Mouse (Mus musculus): Measurements from ENCODE around the gene Fam47e.

DNA sequence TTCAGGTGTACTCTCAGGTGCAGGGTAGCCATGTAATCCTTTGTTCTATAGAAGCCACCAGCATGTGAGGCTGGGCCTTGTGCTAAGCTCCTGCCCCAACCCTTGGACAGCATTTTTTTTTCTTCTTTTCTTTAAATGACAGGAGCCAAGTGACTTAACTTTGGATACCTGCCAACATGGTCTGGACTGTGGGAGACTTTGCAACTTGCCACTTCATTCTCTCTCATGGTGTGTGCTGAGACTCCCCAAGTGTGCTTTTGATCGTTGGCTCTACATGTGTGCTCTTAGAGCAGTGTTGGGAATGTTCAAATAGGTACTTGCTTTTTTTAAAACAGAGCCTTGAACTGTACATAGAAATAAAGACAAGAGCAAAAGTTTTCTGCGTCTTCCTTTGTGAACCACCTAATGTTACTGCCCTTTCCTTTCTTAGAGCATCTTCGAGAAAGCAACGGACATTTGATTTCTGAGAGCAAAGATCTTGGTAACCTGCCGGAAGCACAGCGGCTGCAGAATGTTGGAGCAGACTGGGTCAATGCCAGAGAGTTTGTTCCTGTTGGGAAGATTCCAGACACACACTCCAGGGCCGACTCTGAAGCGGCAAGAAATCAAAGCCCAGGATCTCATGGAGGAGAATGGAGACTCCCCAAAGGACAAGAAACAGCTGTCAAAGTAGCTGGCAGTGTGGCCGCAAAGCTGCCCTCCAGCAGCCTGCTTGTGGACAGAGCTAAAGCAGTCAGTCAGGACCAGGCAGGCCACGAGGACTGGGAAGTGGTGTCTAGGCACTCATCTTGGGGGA lies 49.8 kb downstream of the Fam47e start:
- TF ChIP-seq MYC (IDR thresholded peaks at IDR 0.05; ENCODE audit: low read depth, low read length) (no peak), CTCF (conservative IDR thresholded peaks at IDR 0.05 in 1 of 2, IDR thresholded peaks at IDR 0.05 in 1 of 2; ENCODE audit: low read depth in 2 of 2, low read length in 2 of 2) (no peak), MAZ (IDR thresholded peaks at IDR 0.05; ENCODE audit: low read depth, low read length) (no peak), ZKSCAN1 (IDR thresholded peaks at IDR 0.05; ENCODE audit: borderline replicate concordance, low read depth, low read length) (no peak), POLR2A (IDR thresholded peaks at IDR 0.05; ENCODE audit: low read depth, low read length) (no peak), ZMIZ1 (IDR thresholded peaks at IDR 0.05; ENCODE audit: low read depth, low read length) (no peak), MXI1 (IDR thresholded peaks at IDR 0.05; ENCODE audit: low read depth, low read length) (no peak), EP300 (IDR thresholded peaks at IDR 0.05; ENCODE audit: low read length) (no peak), NRF1 (IDR thresholded peaks at IDR 0.05; ENCODE audit: low read depth, low read length) (no peak), USF2 (conservative IDR thresholded peaks at IDR 0.05; ENCODE audit: low read depth, low read length) (no peak)
